Mouse (Mus musculus) hindbrain, embryonic 11.5 days (tissue): ENCODE results near the gene Acsm2. TPM values are rescaled to one million over a fixed set of nuclear protein-coding genes. Genes with fewer than 3 reads are reported as not detected.
"Not testable (repeated sequence)": the region's sequence is repeated elsewhere in the genome, so short reads cannot be mapped to it uniquely, and the experiment has no call there.

ENCODE experiments used
- ATAC-seq: fragments of 200-750 bp; cut with Nextera tagmentation; 2 replicates; pipeline ENCODE4 v1.8.0; 2017; ENCODE audit warnings: mild to moderate bottlenecking, moderate TSS enrichment, moderate library complexity; ENCODE audit not compliant: low FRiP score
- DNase-seq: peaks from one replicate; pipeline ENCODE4 v3.0.0-alpha.2; 2015; ENCODE audit warnings: low spot score
- H3K27ac ChIP-seq: fragments of 300-500 bp; sonication (generic); 2 replicates; pipeline ENCODE4 v1.5.1; 2014; ENCODE audit warnings: mild to moderate bottlenecking, low read depth, low read length
- H3K27me3 ChIP-seq: fragments of 300-500 bp; sonication (generic); 2 replicates; pipeline ENCODE4 v1.6.1; 2014; ENCODE audit warnings: mild to moderate bottlenecking, low read length, moderate library complexity, mixed read lengths; ENCODE audit not compliant: control insufficient read depth, insufficient read depth
- H3K36me3 ChIP-seq: fragments of 300-500 bp; sonication (generic); 2 replicates; pipeline ENCODE4 v1.6.1; 2014; ENCODE audit warnings: mild to moderate bottlenecking, low read length, moderate library complexity, mixed read lengths; ENCODE audit not compliant: control insufficient read depth, insufficient read depth
- H3K4me1 ChIP-seq: fragments of 300-500 bp; sonication (generic); replicated peaks from 2 replicates; pipeline ENCODE4 v1.6.1; 2014; ENCODE audit warnings: low read length, mixed read lengths; ENCODE audit not compliant: control insufficient read depth, insufficient read depth
- H3K4me2 ChIP-seq: fragments of 300-500 bp; sonication (generic); replicated peaks from 2 replicates; pipeline ENCODE4 v1.6.1; 2014; ENCODE audit warnings: mild to moderate bottlenecking, low read depth, low read length
- H3K4me3 ChIP-seq: fragments of 300-500 bp; sonication (generic); 2 replicates; pipeline ENCODE4 v1.5.1; 2014; ENCODE audit warnings: low read depth, low read length
- H3K9ac ChIP-seq: fragments of 300-500 bp; sonication (generic); 2 replicates; pipeline ENCODE4 v1.6.1; 2014; ENCODE audit warnings: low read depth, low read length
- H3K9me3 ChIP-seq: fragments of 300-500 bp; sonication (generic); 2 replicates; pipeline ENCODE4 v1.6.1; 2016; ENCODE audit warnings: low read length; ENCODE audit not compliant: control insufficient read depth
- WGBS: fragments of 180-500 bp; shearing (Covaris S2); extraction: QIAGEN DNeasy Blood & Tissue Kit; methylation state at CpG from one replicate; pipeline ENCODE4 v1.1.7; 2014; 5-methylcytosine and 5-hydroxymethylcytosine counted together
- polyA plus RNA-seq: library from polyadenylated mRNA; unstranded; fragments of >200 nt; fragmentation: Nextera tagmentation; extraction: Ambion mirVana; gene quantifications from 2 replicates; pipeline ENCODE4 v1.2.1, GENCODE M21; 2014

Gene Acsm2
- polyA plus RNA-seq, 1 experiment from 2014 or later = not detected

- Histone ChIP-seq H3K27ac (no peak overlapping the region), H3K4me3 (no peak overlapping the region), H3K9me3 (no peaks in the 10 kb centered on the region), H3K9ac (no peak overlapping the region), H3K4me1 (no peaks in the 10 kb centered on the region), H3K36me3 (no peaks in the 10 kb centered on the region), H3K27me3 (no peaks in the 10 kb centered on the region), H3K4me2 (no peak overlapping the region)
- ATAC-seq = no peak
- DNase-seq = no peak
Measured at GRCm38 (mm10) chr7:119545572-119545971, 8.6 kb upstream of the Acsm2 start.

- H3K36me3 ChIP-seq = no peaks in the 10 kb centered on the region
- H3K9ac ChIP-seq = no peak overlapping the region
- H3K27me3 ChIP-seq = no peaks in the 10 kb centered on the region
- H3K9me3 ChIP-seq = no peaks in the 10 kb centered on the region
- 91% methylated on average over 3 of the region's 3 CpGs for WGBS
- H3K4me3 ChIP-seq = no peak overlapping the region
- no peaks in the 10 kb centered on the region for H3K4me1 ChIP-seq
- no peak overlapping the region for H3K4me2 ChIP-seq
- ATAC-seq (no peak), DNase-seq (no peak)
- H3K27ac ChIP-seq = no peak overlapping the region
Measured at GRCm38 (mm10) chr7:119550471-119551222, 3.5 kb upstream of the Acsm2 start.

GRCm38 (mm10) chr7:119559789-119560451 is 5.8 kb downstream of the Acsm2 start:
- no peak overlapping the region for H3K27ac ChIP-seq
- H3K4me2 ChIP-seq = no peak overlapping the region
- WGBS = 91% methylated on average over 3 of the region's 3 CpGs
- no peaks in the 10 kb centered on the region for H3K27me3 ChIP-seq
- ATAC-seq (no peak), DNase-seq (no peak)
- H3K9me3 ChIP-seq = no peaks in the 10 kb centered on the region
- no peaks in the 10 kb centered on the region for H3K4me1 ChIP-seq
- H3K36me3 ChIP-seq = no peaks in the 10 kb centered on the region
- H3K4me3 ChIP-seq = no peak overlapping the region
- H3K9ac ChIP-seq = no peak overlapping the region

GRCm38 (mm10) chr7:119560452-119560835 is 6.3 kb downstream of the Acsm2 start:
- ATAC-seq (no peak), DNase-seq (no peak)
- H3K27me3 ChIP-seq = no peaks in the 10 kb centered on the region
- H3K4me3 ChIP-seq = no peak overlapping the region
- no peak overlapping the region for H3K4me2 ChIP-seq
- H3K36me3 ChIP-seq = no peaks in the 10 kb centered on the region
- no peak overlapping the region for H3K9ac ChIP-seq
- H3K4me1 ChIP-seq = no peaks in the 10 kb centered on the region
- H3K27ac ChIP-seq = no peak overlapping the region
- WGBS = 83% methylated on average over 3 of the region's 3 CpGs
- H3K9me3 ChIP-seq = no peaks in the 10 kb centered on the region

- no peak overlapping the region for H3K27ac ChIP-seq
- H3K4me3 ChIP-seq = no peak overlapping the region
- DNase-seq = no peak
- no peak for ATAC-seq
- no peaks in the 10 kb centered on the region for H3K27me3 ChIP-seq
- WGBS = 67% methylated on average over 4 of the region's 4 CpGs
- H3K4me1 ChIP-seq = no peaks in the 10 kb centered on the region
- H3K4me2 ChIP-seq = no peak overlapping the region
- no peaks in the 10 kb centered on the region for H3K9me3 ChIP-seq
- H3K9ac ChIP-seq = no peak overlapping the region
- H3K36me3 ChIP-seq = no peaks in the 10 kb centered on the region
Measured at GRCm38 (mm10) chr7:119561441-119561840, 7.3 kb downstream of the Acsm2 start.

DNA sequence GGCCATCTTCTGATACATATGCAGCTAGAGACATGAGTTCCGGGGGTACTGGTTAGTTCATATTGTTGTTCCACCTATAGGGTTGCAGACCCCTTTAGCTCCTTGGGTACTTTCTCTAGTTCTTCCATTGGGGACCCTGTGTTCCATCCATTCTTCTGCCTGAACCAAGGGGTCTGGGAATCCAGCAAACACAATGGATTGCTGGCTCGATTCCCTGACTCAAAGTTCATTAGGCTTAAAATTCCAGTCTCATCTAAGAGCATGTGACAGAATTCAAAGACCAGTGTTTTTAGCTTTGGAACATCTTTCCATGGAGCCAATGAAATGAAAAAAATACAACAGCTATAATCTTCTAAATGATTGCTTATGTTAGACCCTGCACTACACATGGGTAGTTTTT is 8.3 kb downstream of the Acsm2 start:
- not testable (repeated sequence) for H3K36me3 ChIP-seq, H3K4me3 ChIP-seq, DNase-seq, H3K27me3 ChIP-seq, ATAC-seq, H3K4me2 ChIP-seq, H3K4me1 ChIP-seq, H3K9ac ChIP-seq, H3K9me3 ChIP-seq, H3K27ac ChIP-seq
- WGBS = 86% methylated on average over 2 of the region's 2 CpGs

GRCm38 (mm10) chr7:119594530-119595107 is 40.5 kb downstream of the Acsm2 start:
- Histone ChIP-seq H3K9me3 (no peaks in the 10 kb centered on the region), H3K4me1 (no peaks in the 10 kb centered on the region), H3K27me3 (no peaks in the 10 kb centered on the region), H3K36me3 (no peaks in the 10 kb centered on the region), H3K4me2 (no peak overlapping the region), H3K27ac (no peak overlapping the region), H3K9ac (no peak overlapping the region), H3K4me3 (no peak overlapping the region)
- ATAC-seq = no peak
- DNase-seq = no peak
- 76% methylated on average over 3 of the region's 3 CpGs for WGBS

DNA sequence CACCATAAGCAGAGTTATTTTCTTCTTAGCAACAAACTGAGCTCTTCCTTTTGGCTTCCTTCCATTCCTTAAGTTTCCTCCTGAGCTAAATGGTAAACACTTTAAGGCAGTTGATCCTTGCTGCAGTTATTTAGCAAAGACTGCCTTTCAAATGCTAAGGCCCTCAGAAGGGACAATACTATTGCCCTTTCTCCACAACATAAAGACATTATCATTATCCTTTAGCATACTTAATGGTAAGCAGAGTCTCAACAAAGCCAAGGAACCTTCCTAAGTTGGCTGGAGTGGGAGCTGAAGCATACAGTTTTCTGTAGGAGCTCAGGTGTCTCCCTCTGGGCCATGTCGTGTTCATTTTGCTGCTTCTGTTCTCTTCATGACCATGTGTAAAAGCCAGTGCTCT is 41.2 kb downstream of the Acsm2 start:
- Histone ChIP-seq H3K27ac (no peak overlapping the region), H3K9ac (no peak overlapping the region), H3K4me1 (no peaks in the 10 kb centered on the region), H3K27me3 (no peaks in the 10 kb centered on the region), H3K36me3 (no peaks in the 10 kb centered on the region), H3K4me3 (no peak overlapping the region), H3K4me2 (no peak overlapping the region), H3K9me3 (no peaks in the 10 kb centered on the region)
- no peak for DNase-seq
- 15% methylated on average over 1 of the region's 1 CpGs for WGBS
- ATAC-seq = no peak

GRCm38 (mm10) chr7:119596536-119596935 is 42.4 kb downstream of the Acsm2 start:
- no peak for DNase-seq
- Histone ChIP-seq H3K9me3 (no peaks in the 10 kb centered on the region), H3K9ac (no peak overlapping the region), H3K27ac (no peak overlapping the region), H3K27me3 (no peaks in the 10 kb centered on the region), H3K4me3 (no peak overlapping the region), H3K4me1 (no peaks in the 10 kb centered on the region), H3K4me2 (no peak overlapping the region), H3K36me3 (no peaks in the 10 kb centered on the region)
- ATAC-seq = no peak
- 71% methylated on average over 2 of the region's 2 CpGs for WGBS
